In genomic region chr7:141928642-141929041, GRCm38 (mm10) we compare ENCODE assay signal across 19 mouse cellular contexts. TPM values are rescaled to one million over a fixed set of nuclear protein-coding genes. Genes with fewer than 3 reads are reported as not detected.
DNase-seq lines count a peak whose midpoint lies in the region.
"Had no signal": no experiment of that assay in that cellular context is flagged by ENCODE, and none has a peak within 500 bp of the region (broad histone marks: within the 10 kb centered on the region; RNA-seq: fewer than 3 reads in every experiment).

No protein-coding gene starts in this region.

- H3K27ac ChIP-seq in hindbrain, embryonic 10.5 days = no peak overlapping the region
- H3K27ac ChIP-seq: forebrain, embryonic 12.5 days; hindbrain, embryonic 13.5 days; limb, embryonic 13.5 days; liver, embryonic 13.5 days; midbrain, embryonic 10.5 days had no signal

- H3K4me1 ChIP-seq in hindbrain, embryonic 10.5 days (replicated peaks) = peaks cover 11% of the 10 kb centered on the region
- H3K4me1 ChIP-seq: limb, embryonic 13.5 days; liver, embryonic 13.5 days had no signal

- no peaks in the 10 kb centered on the region for H3K9me3 ChIP-seq in hindbrain, embryonic 10.5 days
- H3K9me3 ChIP-seq: forebrain, embryonic 12.5 days; hindbrain, embryonic 13.5 days; limb, embryonic 13.5 days; liver, embryonic 13.5 days; midbrain, embryonic 10.5 days had no signal

- no peaks in the 10 kb centered on the region for H3K36me3 ChIP-seq in hindbrain, embryonic 10.5 days
- H3K36me3 ChIP-seq: forebrain, embryonic 12.5 days; hindbrain, embryonic 13.5 days; limb, embryonic 13.5 days; liver, embryonic 13.5 days; midbrain, embryonic 10.5 days had no signal

- WGBS in hindbrain, embryonic 10.5 days = 82% methylated on average over 10 of the region's 10 CpGs

- DNase-seq in right cerebral cortex, adult 18-20 months = peak; percentile 88
- no peak for DNase-seq in right cerebral cortex, postnatal 4 days
- DNase-seq in left cerebral cortex, adult 18-20 months (ENCODE audit: low spot score in 2 of 2) = peak; percentile 67 to 82
- DNase-seq in right cerebral cortex, postnatal 10 days (ENCODE audit: low spot score in 2 of 2) = peak; percentile 80 to 88
- DNase-seq in hindbrain, embryonic 10.5 days (ENCODE audit: low spot score) = no peak
- DNase-seq in kidney, adult 11 months = no peak
- DNase-seq in spleen, adult 12 weeks (ENCODE audit: low spot score) = no peak
- DNase-seq: cerebellum, adult 9-10 months; kidney, adult 9 months; kidney, postnatal 36 days; liver, embryonic 13.5 days; lung, embryonic 14.5 days; lung, postnatal 36 days had no signal

- H3K4me3 ChIP-seq in hindbrain, embryonic 10.5 days = no peak overlapping the region
- H3K4me3 ChIP-seq: forebrain, embryonic 12.5 days; hindbrain, embryonic 13.5 days; limb, embryonic 13.5 days; liver, embryonic 13.5 days; midbrain, embryonic 10.5 days had no signal

- H3K27me3 ChIP-seq in hindbrain, embryonic 10.5 days (ENCODE audit: insufficient read depth, poor library complexity, severe bottlenecking) = no peaks in the 10 kb centered on the region
- H3K27me3 ChIP-seq: hindbrain, embryonic 13.5 days; limb, embryonic 13.5 days had no signal

RNA-seq across cellular contexts. Expression of gene Tollip, which starts 10.3 kb away (rescaled TPM):
- total RNA-seq in left cerebral cortex, adult 18-20 months (2021) = 100 to 1,000 TPM; 114 to 115 TPM
- polyA plus RNA-seq in hindbrain, embryonic 10.5 days (2016; fragmentation: Nextera tagmentation; extraction: Ambion mirVana) = 60.3 and 69.0 TPM in 2 replicates

RNA-seq across cellular contexts. Expression of gene Brsk2, which starts 20.9 kb away (rescaled TPM):
- total RNA-seq in left cerebral cortex, adult 18-20 months (2021) = 100 to 1,000 TPM; 208 to 219 TPM
- 8.7 and 14.1 TPM in 2 replicates for polyA plus RNA-seq in hindbrain, embryonic 10.5 days (2016; fragmentation: Nextera tagmentation; extraction: Ambion mirVana)
- total RNA-seq: common myeloid progenitor, adult 5-6 weeks; monocyte, adult 5-6 weeks had no signal

Comparison
In these comparisons a context has a peak if more than half of its experiments do, and no peak if none do; other contexts are left out.
1. DNase-seq: peak in right cerebral cortex, adult 18-20 months (single experiment), left cerebral cortex, adult 18-20 months (2 of 2) and right cerebral cortex, postnatal 10 days (2 of 2); none in right cerebral cortex, postnatal 4 days (single experiment), hindbrain, embryonic 10.5 days (single experiment), kidney, adult 11 months (single experiment) and spleen, adult 12 weeks (single experiment).